Mouse (Mus musculus): Measurements from ENCODE around the gene Dab2ip. TPM values are rescaled to one million over a fixed set of nuclear protein-coding genes. Genes with fewer than 3 reads are reported as not detected.

Dab2ip gene
- total RNA-seq, 4 experiments from 2014 or later: 87.5 to 90.5 (median 89.7) TPM

- peak in 1 of 2 experiments; percentile 48 for DNase-seq (ENCODE audit: low spot score in 2 of 2)
Observed at GRCm38 (mm10) chr2:35651297-35651731, 93.2 kb downstream of the Dab2ip start.

GRCm38 (mm10) chr2:35652984-35653383 is 94.9 kb downstream of the Dab2ip start:
- DNase-seq (ENCODE audit: low spot score in 2 of 2): no peak

- DNase-seq (ENCODE audit: low spot score in 2 of 2): no peak
Observed at GRCm38 (mm10) chr2:35654795-35655194, 96.7 kb downstream of the Dab2ip start.

- no peak for DNase-seq (ENCODE audit: low spot score in 2 of 2)
Observed at GRCm38 (mm10) chr2:35655996-35656395, 97.9 kb downstream of the Dab2ip start.

GRCm38 (mm10) chr2:35658311-35658710 is 100.2 kb downstream of the Dab2ip start:
- no peak for DNase-seq (ENCODE audit: low spot score in 2 of 2)

GRCm38 (mm10) chr2:35659578-35660194 is 101.6 kb downstream of the Dab2ip start:
- no peak for DNase-seq (ENCODE audit: low spot score in 2 of 2)

GRCm38 (mm10) chr2:35660953-35661374 is 102.9 kb downstream of the Dab2ip start:
- peak in 1 of 2 experiments; percentile 63 for DNase-seq (ENCODE audit: low spot score in 2 of 2)

GRCm38 (mm10) chr2:35661454-35662000 is 103.5 kb downstream of the Dab2ip start:
- DNase-seq (ENCODE audit: low spot score in 2 of 2): peak in 1 of 2 experiments; percentile 32

GRCm38 (mm10) chr2:35662001-35662491 is 104.0 kb downstream of the Dab2ip start:
- no peak for DNase-seq (ENCODE audit: low spot score in 2 of 2)

GRCm38 (mm10) chr2:35662738-35663550 is 104.9 kb downstream of the Dab2ip start:
- DNase-seq (ENCODE audit: low spot score in 2 of 2): no peak

GRCm38 (mm10) chr2:35667746-35668145 is 109.7 kb downstream of the Dab2ip start:
- DNase-seq (ENCODE audit: low spot score in 2 of 2): no peak

GRCm38 (mm10) chr2:35669217-35669616 is 111.2 kb downstream of the Dab2ip start:
- no peak for DNase-seq (ENCODE audit: low spot score in 2 of 2)

- no peak for DNase-seq (ENCODE audit: low spot score in 2 of 2)
Observed at GRCm38 (mm10) chr2:35669748-35670147, 111.7 kb downstream of the Dab2ip start.

GRCm38 (mm10) chr2:35670300-35670699 is 112.2 kb downstream of the Dab2ip start:
- no peak for DNase-seq (ENCODE audit: low spot score in 2 of 2)

GRCm38 (mm10) chr2:35671980-35672910 is 114.2 kb downstream of the Dab2ip start:
- no peak for DNase-seq (ENCODE audit: low spot score in 2 of 2)

- DNase-seq (ENCODE audit: low spot score in 2 of 2): no peak
Observed at GRCm38 (mm10) chr2:35673181-35673580, 115.1 kb downstream of the Dab2ip start.

- no peak for DNase-seq (ENCODE audit: low spot score in 2 of 2)
Observed at GRCm38 (mm10) chr2:35673986-35674385, 115.9 kb downstream of the Dab2ip start.

- DNase-seq (ENCODE audit: low spot score in 2 of 2): no peak
Observed at GRCm38 (mm10) chr2:35674431-35674830, 116.4 kb downstream of the Dab2ip start.

GRCm38 (mm10) chr2:35676075-35676665 is 118.1 kb downstream of the Dab2ip start:
- DNase-seq (ENCODE audit: low spot score in 2 of 2): no peak

- no peak for DNase-seq (ENCODE audit: low spot score in 2 of 2)
Observed at GRCm38 (mm10) chr2:35677855-35678254, 119.8 kb downstream of the Dab2ip start.

- DNase-seq (ENCODE audit: low spot score in 2 of 2): no peak
Observed at GRCm38 (mm10) chr2:35678440-35678839, 120.4 kb downstream of the Dab2ip start.
